Mouse (Mus musculus) embryonic fibroblast, embryonic 13.5 days (primary cell): ENCODE data around the gene Antxr2.

Experiments
- CTCF ChIP-seq: IDR thresholded peaks from 2 replicates; pipeline ENCODE4 v1.5.1; 2011; ENCODE audit warnings: mild to moderate bottlenecking, control low read depth, low read length, moderate library complexity, borderline replicate concordance; ENCODE audit not compliant: insufficient read depth
- POLR2A ChIP-seq: IDR thresholded peaks from 2 replicates; pipeline ENCODE4 v1.6.1; 2011; ENCODE audit warnings: low read depth, mild to moderate bottlenecking, control low read depth, low read length, moderate library complexity

GRCm38 (mm10) chr5:97966101-97966500, 64.7 kb downstream of the Antxr2 start:
- no peak for TF ChIP-seq POLR2A
- TF ChIP-seq CTCF: no peak
